Mouse (Mus musculus) ovary, postnatal 10 days (tissue): ENCODE data around the gene Ctrb1.

Experiments used
- DNase-seq: peaks from one replicate; pipeline ENCODE4 v3.0.0; 2022; ENCODE audit warnings: low spot score

Ctrb1 gene

GRCm38 (mm10) chr8:111690960-111691445, at the start of gene Ctrb1:
Gene Ctrb1 (minus strand): TSS chr8:111691010.
- no peak for DNase-seq

GRCm38 (mm10) chr8:111740301-111740711, 49.5 kb upstream of the Ctrb1 start:
- no peak for DNase-seq

- DNase-seq, result no peak
These were observed 48.8 kb upstream of the Ctrb1 start for GRCm38 (mm10) chr8:111739604-111740003.

- no peak for DNase-seq
These were observed 48.1 kb upstream of the Ctrb1 start for GRCm38 (mm10) chr8:111738867-111739266.

GRCm38 (mm10) chr8:111736321-111736720, 45.5 kb upstream of the Ctrb1 start:
- no peak for DNase-seq

GRCm38 (mm10) chr8:111735791-111736190, 45.0 kb upstream of the Ctrb1 start:
- DNase-seq, result no peak

GRCm38 (mm10) chr8:111735335-111735761, 44.5 kb upstream of the Ctrb1 start:
- DNase-seq, result no peak

- DNase-seq, result no peak
These were observed 43.6 kb upstream of the Ctrb1 start for GRCm38 (mm10) chr8:111734244-111734960.

- no peak for DNase-seq
These were observed 42.9 kb upstream of the Ctrb1 start for GRCm38 (mm10) chr8:111733581-111734243.

- DNase-seq, result no peak
These were observed 41.7 kb upstream of the Ctrb1 start for GRCm38 (mm10) chr8:111732406-111733085.

GRCm38 (mm10) chr8:111732004-111732403, 41.2 kb upstream of the Ctrb1 start:
- DNase-seq, result peak; percentile 98

GRCm38 (mm10) chr8:111731231-111731977, 40.6 kb upstream of the Ctrb1 start:
- DNase-seq, result no peak

- DNase-seq, result no peak
These were observed 38.7 kb upstream of the Ctrb1 start for GRCm38 (mm10) chr8:111729233-111730170.

GRCm38 (mm10) chr8:111728481-111728880, 37.7 kb upstream of the Ctrb1 start:
- no peak for DNase-seq

- no peak for DNase-seq
These were observed 36.7 kb upstream of the Ctrb1 start for GRCm38 (mm10) chr8:111727553-111727952.

GRCm38 (mm10) chr8:111726102-111726900, 35.5 kb upstream of the Ctrb1 start:
- DNase-seq, result no peak

- DNase-seq, result no peak
These were observed 34.5 kb upstream of the Ctrb1 start for GRCm38 (mm10) chr8:111725341-111725740.

- no peak for DNase-seq
These were observed 29.3 kb upstream of the Ctrb1 start for GRCm38 (mm10) chr8:111720115-111720544.

GRCm38 (mm10) chr8:111718937-111719336, 28.1 kb upstream of the Ctrb1 start:
- no peak for DNase-seq

GRCm38 (mm10) chr8:111717866-111718265, 27.1 kb upstream of the Ctrb1 start:
- no peak for DNase-seq
